ENCODE assay signal across 8 mouse cellular contexts in genomic region chr4:62409615-62410014, GRCm38 (mm10). TPM values are rescaled to one million over a fixed set of nuclear protein-coding genes. Genes with fewer than 3 reads are reported as not detected.
DNase-seq lines count a peak whose midpoint lies in the region; ATAC-seq and TF ChIP-seq lines count a peak whose summit lies in the region.

No protein-coding gene starts in this region.

- H3K9ac ChIP-seq in embryonic facial prominence, embryonic 11.5 days (replicated peaks; ENCODE audit: low read length) = peak overlapping the region; percentile 84
- H3K9ac ChIP-seq in intestine, embryonic 16.5 days (ENCODE audit: low read depth, low read length) = peak overlapping the region; percentile 90
- peak overlapping the region; percentile 60; the same call in 1 of the 2 replicates for H3K9ac ChIP-seq in neural tube, embryonic 14.5 days (replicated peaks; ENCODE audit: low read depth, low read length)

- no peak for DNase-seq in left cerebral cortex, adult 2 months (ENCODE audit: extremely low spot score in 1 of 2, low spot score in 2 of 2)
- DNase-seq in left cerebral cortex, adult 9 months (ENCODE audit: low spot score in 2 of 2) = no peak
- no peak for DNase-seq in embryonic facial prominence, embryonic 11.5 days (ENCODE audit: low spot score)
- no peak for DNase-seq in ovary, postnatal 10 days (ENCODE audit: low spot score)
- no peak for DNase-seq in layer of hippocampus, postnatal 14 days (ENCODE audit: low spot score in 2 of 2)
- no peak for DNase-seq in layer of hippocampus, adult 11-12 months (ENCODE audit: low spot score)

- no peaks in the 10 kb centered on the region; the same call in none of the 2 replicates for H3K36me3 ChIP-seq in embryonic facial prominence, embryonic 11.5 days (replicated peaks; ENCODE audit: control insufficient read depth, insufficient read depth, low read depth, low read length)
- H3K36me3 ChIP-seq in intestine, embryonic 16.5 days (ENCODE audit: control insufficient read depth, insufficient read depth, low read length) = peaks cover 8% of the 10 kb centered on the region
- H3K36me3 ChIP-seq in neural tube, embryonic 14.5 days (ENCODE audit: control insufficient read depth, insufficient read depth, low read length) = peaks cover 10% of the 10 kb centered on the region

- H3K4me2 ChIP-seq in embryonic facial prominence, embryonic 11.5 days (ENCODE audit: low read depth, low read length) = peak overlapping the region; percentile 74
- peak overlapping the region; percentile 79 for H3K4me2 ChIP-seq in intestine, embryonic 16.5 days (ENCODE audit: low read depth, low read length)
- peak overlapping the region; percentile 53 for H3K4me2 ChIP-seq in neural tube, embryonic 14.5 days (ENCODE audit: low read depth, low read length)

- H3K27ac ChIP-seq in left cerebral cortex, adult 2 months = no peak overlapping the region
- no peak overlapping the region for H3K27ac ChIP-seq in embryonic facial prominence, embryonic 11.5 days (replicated peaks; ENCODE audit: low read depth, low read length)
- H3K27ac ChIP-seq in intestine, embryonic 16.5 days (ENCODE audit: low read length) = peak overlapping the region; percentile 88; the same call in 1 of the 2 replicates
- H3K27ac ChIP-seq in neural tube, embryonic 14.5 days (ENCODE audit: low read depth, low read length) = no peak overlapping the region

- no peaks in the 10 kb centered on the region; the same call in 1 of the 2 replicates for H3K4me1 ChIP-seq in embryonic facial prominence, embryonic 11.5 days (ENCODE audit: control insufficient read depth, insufficient read depth, low read length)
- peaks cover 18% of the 10 kb centered on the region for H3K4me1 ChIP-seq in intestine, embryonic 16.5 days (ENCODE audit: control insufficient read depth, insufficient read depth, low read length)
- H3K4me1 ChIP-seq in neural tube, embryonic 14.5 days (ENCODE audit: control insufficient read depth, insufficient read depth, low read length) = peaks cover 18% of the 10 kb centered on the region; the same call in 1 of the 2 replicates

- WGBS in embryonic facial prominence, embryonic 11.5 days = 43% methylated on average over 6 of the region's 6 CpGs
- 22% methylated on average over 6 of the region's 6 CpGs for WGBS in intestine, embryonic 16.5 days
- WGBS in neural tube, embryonic 14.5 days = 38% methylated on average over 6 of the region's 6 CpGs

- H3K9me3 ChIP-seq in embryonic facial prominence, embryonic 11.5 days (replicated peaks; ENCODE audit: control insufficient read depth, low read length) = no peaks in the 10 kb centered on the region
- H3K9me3 ChIP-seq in intestine, embryonic 16.5 days (ENCODE audit: control insufficient read depth, low read length) = no peaks in the 10 kb centered on the region
- H3K9me3 ChIP-seq in neural tube, embryonic 14.5 days (ENCODE audit: control insufficient read depth, low read length) = no peaks in the 10 kb centered on the region

- no peak for ATAC-seq in embryonic facial prominence, embryonic 11.5 days (replicated peaks; ENCODE audit: insufficient number of reproducible peaks, low FRiP score, low TSS enrichment, low read depth)
- no peak for ATAC-seq in intestine, embryonic 16.5 days
- ATAC-seq in neural tube, embryonic 14.5 days (ENCODE audit: low read depth) = no peak

- TF ChIP-seq CTCF in left cerebral cortex, adult 2 months (IDR thresholded peaks at IDR 0.05) = no peak

- no peaks in the 10 kb centered on the region for H3K27me3 ChIP-seq in embryonic facial prominence, embryonic 11.5 days (ENCODE audit: control insufficient read depth, insufficient read depth, low read length)
- no peaks in the 10 kb centered on the region for H3K27me3 ChIP-seq in intestine, embryonic 16.5 days (replicated peaks; ENCODE audit: control insufficient read depth, insufficient read depth, low read length)
- H3K27me3 ChIP-seq in neural tube, embryonic 14.5 days (ENCODE audit: control insufficient read depth, insufficient read depth, low read length) = no peaks in the 10 kb centered on the region

- intact Hi-C loops in left cerebral cortex, adult 2 months (cut with DNase I) = loop anchor here (2.0 to 5.0 kb wide), 4 partner anchors 49 to 202 kb away; partner anchors contain the start of genes Alad, Fkbp15, Hdhd3 and Slc31a1

- peak overlapping the region; percentile 95 for H3K4me3 ChIP-seq in left cerebral cortex, adult 2 months
- H3K4me3 ChIP-seq in embryonic facial prominence, embryonic 11.5 days (ENCODE audit: low read depth, low read length) = peak overlapping the region; percentile 70
- peak overlapping the region; percentile 70 for H3K4me3 ChIP-seq in intestine, embryonic 16.5 days (ENCODE audit: low read length)
- H3K4me3 ChIP-seq in neural tube, embryonic 14.5 days (ENCODE audit: low read depth, low read length) = peak overlapping the region; percentile 50

RNA-seq across cellular contexts. Expression of gene Prpf4, which starts 1.0 kb away (rescaled TPM):
- 10 to 100 TPM; 12.1 to 14.4 TPM for total RNA-seq in left cerebral cortex, adult 2 months (2021)
- 31.8 and 31.9 TPM in 2 replicates for polyA plus RNA-seq in embryonic facial prominence, embryonic 11.5 days (2014; fragmentation: Nextera tagmentation; extraction: Ambion mirVana)
- 14.3 and 15.9 TPM in 2 replicates for polyA plus RNA-seq in intestine, embryonic 16.5 days (2015; fragmentation: Nextera tagmentation; extraction: Ambion mirVana)
- 15.3 and 18.4 TPM in 2 replicates for polyA plus RNA-seq in neural tube, embryonic 14.5 days (2014; fragmentation: Nextera tagmentation; extraction: Ambion mirVana)
- total RNA-seq in layer of hippocampus, postnatal 14 days (2021) = 10 to 100 TPM; 11.8 to 12.8 TPM

RNA-seq across cellular contexts. Expression of gene Cdc26, which starts 1.2 kb away (rescaled TPM):
- total RNA-seq in left cerebral cortex, adult 2 months (2021) = 10 to 100 TPM; 42.3 to 43.4 TPM
- 231 TPM in 2 replicates for polyA plus RNA-seq in embryonic facial prominence, embryonic 11.5 days (2014; fragmentation: Nextera tagmentation; extraction: Ambion mirVana)
- 106 and 122 TPM in 2 replicates for polyA plus RNA-seq in intestine, embryonic 16.5 days (2015; fragmentation: Nextera tagmentation; extraction: Ambion mirVana)
- 77.1 and 85.8 TPM in 2 replicates for polyA plus RNA-seq in neural tube, embryonic 14.5 days (2014; fragmentation: Nextera tagmentation; extraction: Ambion mirVana)
- 10 to 100 TPM; 48.4 to 49.3 TPM for total RNA-seq in layer of hippocampus, postnatal 14 days (2021)

RNA-seq across cellular contexts. Expression of gene Rnf183, which starts 25.4 kb away (rescaled TPM):
- total RNA-seq in left cerebral cortex, adult 2 months (2021) = not detected
- not detected in 2 replicates for polyA plus RNA-seq in embryonic facial prominence, embryonic 11.5 days (2014; fragmentation: Nextera tagmentation; extraction: Ambion mirVana)
- not detected in 2 replicates for polyA plus RNA-seq in intestine, embryonic 16.5 days (2015; fragmentation: Nextera tagmentation; extraction: Ambion mirVana)
- 0.19 TPM in 1 of 2 replicates, not detected in the other for polyA plus RNA-seq in neural tube, embryonic 14.5 days (2014; fragmentation: Nextera tagmentation; extraction: Ambion mirVana)
- total RNA-seq in layer of hippocampus, postnatal 14 days (2021) = not detected

RNA-seq across cellular contexts. Expression of gene Slc31a1, which starts 49.1 kb away (rescaled TPM):
- total RNA-seq in left cerebral cortex, adult 2 months (2021) = 10 to 100 TPM; 11.8 to 12.9 TPM
- polyA plus RNA-seq in embryonic facial prominence, embryonic 11.5 days (2014; fragmentation: Nextera tagmentation; extraction: Ambion mirVana) = 49.0 and 51.2 TPM in 2 replicates
- 127 and 149 TPM in 2 replicates for polyA plus RNA-seq in intestine, embryonic 16.5 days (2015; fragmentation: Nextera tagmentation; extraction: Ambion mirVana)
- 26.3 and 32.1 TPM in 2 replicates for polyA plus RNA-seq in neural tube, embryonic 14.5 days (2014; fragmentation: Nextera tagmentation; extraction: Ambion mirVana)
- total RNA-seq in layer of hippocampus, postnatal 14 days (2021) = 10 to 100 TPM; 27.5 to 36.7 TPM

RNA-seq across cellular contexts. Expression of gene Fkbp15, which starts 49.3 kb away (rescaled TPM):
- total RNA-seq in left cerebral cortex, adult 2 months (2021) = 10 to 100 TPM; 35.1 to 41.0 TPM
- polyA plus RNA-seq in embryonic facial prominence, embryonic 11.5 days (2014; fragmentation: Nextera tagmentation; extraction: Ambion mirVana) = 16.3 and 18.4 TPM in 2 replicates
- 24.3 and 27.9 TPM in 2 replicates for polyA plus RNA-seq in intestine, embryonic 16.5 days (2015; fragmentation: Nextera tagmentation; extraction: Ambion mirVana)
- 24.1 and 26.7 TPM in 2 replicates for polyA plus RNA-seq in neural tube, embryonic 14.5 days (2014; fragmentation: Nextera tagmentation; extraction: Ambion mirVana)
- 10 to 100 TPM; 42.3 to 44.8 TPM for total RNA-seq in layer of hippocampus, postnatal 14 days (2021)
